Mouse (Mus musculus): Measurements from ENCODE around the gene Synj1.

Synj1 gene

GRCm38 (mm10) chr16:90891601-90892000 lies 119.5 kb downstream of the Synj1 start:
- DNase-seq (ENCODE audit: low spot score in 2 of 2) = no peak

GRCm38 (mm10) chr16:90890683-90891082 lies 120.4 kb downstream of the Synj1 start:
- no peak for DNase-seq (ENCODE audit: low spot score in 2 of 2)

Data from right cerebral cortex, postnatal 36 days (tissue).